Mouse (Mus musculus): ENCODE results near the gene Tiam1.

GRCm38 (mm10) chr16:89993506-89993905, 150.1 kb downstream of the Tiam1 start:
- no peak for TF ChIP-seq CTCF (IDR thresholded peaks at IDR 0.05)
- TF ChIP-seq EP300 (IDR thresholded peaks at IDR 0.05) = no peak
